Mouse (Mus musculus) liver, adult 2 months (tissue): ENCODE results near the gene Rassf5.

Experiments used
- CTCF ChIP-seq: fragments of 200-500 bp; IDR thresholded peaks from 2 replicates; pipeline ENCODE4 v1.5.1; 2011; ENCODE audit warnings: low read depth, low read length, control low read depth
- POLR2A ChIP-seq: fragments of 200-500 bp; IDR thresholded peaks from 2 replicates; pipeline ENCODE4 v1.6.1; 2011; ENCODE audit warnings: low read length, control low read depth; ENCODE audit not compliant: insufficient read depth; ENCODE audit errors: extremely low read depth

DNA sequence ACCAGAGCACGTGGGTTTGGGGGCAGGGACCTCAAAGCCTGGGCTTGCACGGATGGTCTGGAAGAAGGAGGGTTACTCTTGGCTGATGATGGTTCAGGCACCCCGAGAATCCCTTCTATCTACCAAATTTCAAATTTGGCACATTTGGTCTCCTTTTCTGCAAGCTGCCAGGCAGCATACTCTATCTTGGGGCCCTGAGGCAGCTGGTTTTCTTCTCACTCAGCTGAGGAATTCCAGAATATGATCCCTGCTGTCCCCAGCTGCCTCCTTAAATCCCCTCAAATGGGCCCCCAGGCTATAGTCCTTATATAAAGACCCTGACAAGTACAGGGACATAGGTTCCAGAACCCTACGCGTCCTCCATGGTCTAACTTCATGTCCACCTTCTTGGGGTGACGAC lies 31.7 kb downstream of the Rassf5 start:
- TF ChIP-seq CTCF (no peak), POLR2A (no peak)
